Mouse (Mus musculus) kidney, adult 2 months (tissue): Measurements from ENCODE around the gene Ubxn7. TPM values are rescaled to one million over a fixed set of nuclear protein-coding genes. Genes with fewer than 3 reads are reported as not detected.
A peak's percentile ranks its signal among the peaks of the same experiment; 100 is the strongest.

Experiments used
- DNase-seq: peaks from one replicate; pipeline ENCODE4 v3.0.0; 2021
- H3K27ac ChIP-seq: fragments of 200-500 bp; 2 replicates; pipeline ENCODE4 v1.5.1; 2012; ENCODE audit warnings: low read depth, low read length, control low read depth, inconsistent platforms; ENCODE audit not compliant: insufficient read depth
- H3K27me3 ChIP-seq: fragments of 200-500 bp; replicated peaks from 2 replicates; pipeline ENCODE4 v1.6.1; 2012; ENCODE audit warnings: mild to moderate bottlenecking, moderate library complexity, low read length, inconsistent platforms; ENCODE audit not compliant: control insufficient read depth, insufficient read depth
- H3K36me3 ChIP-seq: fragments of 200-500 bp; 2 replicates; pipeline ENCODE4 v1.6.1; 2012; ENCODE audit warnings: mild to moderate bottlenecking, moderate library complexity, low read length, inconsistent platforms; ENCODE audit not compliant: control insufficient read depth, insufficient read depth
- H3K4me1 ChIP-seq: fragments of 200-500 bp; 2 replicates; pipeline ENCODE4 v1.6.1; 2011; ENCODE audit warnings: low read length; ENCODE audit not compliant: control insufficient read depth, insufficient read depth
- H3K4me3 ChIP-seq: fragments of 200-500 bp; 2 replicates; pipeline ENCODE4 v1.5.1; 2011; ENCODE audit warnings: mild to moderate bottlenecking, low read depth, low read length, control low read depth; ENCODE audit not compliant: insufficient read depth
- CTCF ChIP-seq: fragments of 200-500 bp; conservative IDR thresholded peaks from 2 replicates; pipeline ENCODE4 v1.5.1; 2011; ENCODE audit warnings: low read depth, mild to moderate bottlenecking, control low read depth, low read length, moderate library complexity, mixed read lengths; ENCODE audit not compliant: insufficient read depth, insufficient read length
- POLR2A ChIP-seq: fragments of 200-500 bp; IDR thresholded peaks from one replicate; pipeline ENCODE4 v1.6.1; 2011; ENCODE audit warnings: low read depth, low read length, control low read depth
- WGBS: fragments of 180-500 bp; shearing (Covaris S2); methylation state at CpG from one replicate; pipeline ENCODE4 v1.1.7; 2018; 5-methylcytosine and 5-hydroxymethylcytosine counted together
- polyA plus RNA-seq: library from polyadenylated mRNA; depleted of rRNA; stranded (reverse); fragments of >200 nt; gene quantifications from 2 replicates; pipeline ENCODE4 v1.2.3, GENCODE M21; 2012

Gene Ubxn7
- polyA plus RNA-seq, 1 experiment, result 10.4 TPM

DNA sequence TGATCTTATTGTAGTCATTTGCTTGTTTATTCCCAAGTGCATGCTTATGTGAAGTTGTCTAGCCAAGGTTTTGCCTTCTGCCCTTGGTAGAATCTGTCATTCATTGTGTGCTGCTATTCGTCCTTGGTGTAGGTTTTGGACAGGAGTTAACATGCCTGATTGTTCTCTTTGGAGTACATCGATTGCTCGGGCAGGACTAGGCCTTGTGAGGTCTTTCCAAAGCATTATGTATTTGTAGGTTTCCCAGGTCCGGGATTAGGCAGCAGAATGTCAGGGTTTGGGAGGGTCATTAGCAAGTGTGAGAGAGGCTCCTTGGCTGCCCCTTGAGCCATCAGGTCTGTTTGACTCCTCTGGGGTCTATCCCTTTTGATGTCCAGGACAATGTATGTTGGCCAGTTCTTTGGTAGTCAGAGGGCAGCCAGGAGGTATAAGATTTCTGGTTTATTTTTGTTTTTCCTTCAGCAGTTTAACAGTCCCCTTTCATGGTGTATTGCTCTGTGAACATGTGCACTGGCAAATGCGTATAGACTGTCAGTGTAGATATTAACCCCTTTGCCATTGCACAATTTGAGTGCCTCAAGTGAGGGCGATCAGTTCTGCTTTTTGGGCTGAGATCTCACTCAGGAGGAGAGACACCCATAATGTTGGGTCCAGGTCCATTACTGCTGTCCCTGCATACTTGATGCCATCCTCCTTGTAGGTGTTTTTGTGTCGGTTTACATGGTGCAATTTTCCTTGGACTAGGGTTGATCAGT lies 4.1 kb downstream of the Ubxn7 start:
- Histone ChIP-seq H3K4me1 (peaks cover 18% of the 10 kb centered on the region), H3K27me3 (no peaks in the 10 kb centered on the region), H3K27ac (peak overlapping the region; percentile 38; the same call in 1 of the 2 replicates), H3K36me3 (no peaks in the 10 kb centered on the region), H3K4me3 (no peak overlapping the region)
- 47% methylated on average over 7 of the region's 7 CpGs for WGBS
- DNase-seq, result no peak
- TF ChIP-seq POLR2A (no peak), CTCF (no peak)

DNA sequence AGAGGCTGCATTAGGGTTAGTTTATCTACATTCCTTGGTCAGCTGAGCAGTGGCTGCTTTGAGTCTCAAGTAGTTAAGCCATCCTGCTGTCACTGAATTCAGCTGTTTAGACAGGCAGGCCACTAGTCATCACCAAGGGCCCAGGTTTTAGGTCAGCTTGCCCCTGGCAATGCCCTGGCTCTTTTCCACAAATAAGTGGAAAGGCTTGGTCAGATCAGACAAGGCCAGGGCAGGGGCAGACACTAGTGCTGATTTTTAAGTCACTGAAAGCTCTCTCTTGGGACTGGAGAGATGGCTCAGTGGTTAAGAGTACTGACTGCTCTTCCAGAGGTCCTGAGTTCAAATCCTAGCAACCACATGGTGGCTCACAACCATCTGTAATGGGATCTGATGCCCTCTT lies 4.9 kb downstream of the Ubxn7 start:
- TF ChIP-seq CTCF (no peak), POLR2A (no peak)
- DNase-seq, result no peak
- H3K36me3 ChIP-seq, result no peaks in the 10 kb centered on the region

DNA sequence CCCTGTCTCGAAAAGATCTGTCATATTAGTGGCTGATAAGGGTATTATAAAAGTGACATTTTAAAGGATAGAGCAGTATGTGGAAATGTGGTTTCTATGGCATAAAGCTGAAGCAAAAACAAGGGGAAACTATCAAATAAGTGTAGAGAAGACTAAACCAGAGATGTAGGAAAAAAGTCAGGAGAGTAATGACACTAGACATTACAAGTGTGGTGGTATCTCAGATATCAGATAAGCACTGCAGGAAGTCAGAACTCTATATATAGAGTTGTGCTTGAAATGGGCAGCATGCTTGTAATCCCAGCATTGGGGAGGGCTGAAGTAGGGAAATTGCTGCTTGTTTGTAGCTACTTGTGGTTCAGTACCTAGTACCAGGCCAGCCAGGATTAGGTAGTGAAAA lies 8.4 kb downstream of the Ubxn7 start:
- TF ChIP-seq POLR2A (no peak), CTCF (no peak)
- 64% methylated on average over 1 of the region's 1 CpGs for WGBS

More for the DNA sequence above, 4.9 kb downstream of the Ubxn7 start:
- Histone ChIP-seq H3K4me1 (peaks cover 18% of the 10 kb centered on the region), H3K27ac (no peak overlapping the region), H3K27me3 (no peaks in the 10 kb centered on the region), H3K4me3 (no peak overlapping the region)

DNA sequence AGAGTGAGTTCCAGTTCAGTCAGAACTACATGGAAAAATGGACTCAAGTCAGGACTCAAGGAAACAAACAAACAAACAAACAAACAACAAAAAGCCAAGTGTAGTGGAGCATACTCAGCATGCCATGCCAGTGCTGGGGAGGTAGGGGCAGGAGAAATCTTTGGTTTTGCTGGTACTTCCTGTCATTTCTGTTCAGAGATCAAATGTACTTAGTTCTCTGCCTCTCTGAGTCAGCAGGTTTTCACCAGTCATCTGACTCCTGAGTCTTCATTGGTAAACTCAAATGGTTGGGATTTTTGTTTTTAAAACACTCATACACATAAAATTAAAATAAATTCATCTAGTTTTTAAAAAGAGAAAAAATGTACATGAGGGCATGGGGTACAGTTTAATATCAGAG lies 13.5 kb downstream of the Ubxn7 start:
- peak; percentile 49 for DNase-seq
- Histone ChIP-seq H3K4me1 (peaks cover 10% of the 10 kb centered on the region), H3K36me3 (no peaks in the 10 kb centered on the region), H3K27me3 (no peaks in the 10 kb centered on the region), H3K27ac (peak overlapping the region; percentile 73; the same call in 1 of the 2 replicates), H3K4me3 (no peak overlapping the region)
- TF ChIP-seq CTCF (no peak), POLR2A (no peak)

More for the DNA sequence above, 8.4 kb downstream of the Ubxn7 start:
- no peak for DNase-seq
- Histone ChIP-seq H3K27ac (no peak overlapping the region; the same call in 1 of the 2 replicates), H3K4me1 (peaks cover 18% of the 10 kb centered on the region), H3K4me3 (no peak overlapping the region), H3K27me3 (no peaks in the 10 kb centered on the region), H3K36me3 (no peaks in the 10 kb centered on the region)

DNA sequence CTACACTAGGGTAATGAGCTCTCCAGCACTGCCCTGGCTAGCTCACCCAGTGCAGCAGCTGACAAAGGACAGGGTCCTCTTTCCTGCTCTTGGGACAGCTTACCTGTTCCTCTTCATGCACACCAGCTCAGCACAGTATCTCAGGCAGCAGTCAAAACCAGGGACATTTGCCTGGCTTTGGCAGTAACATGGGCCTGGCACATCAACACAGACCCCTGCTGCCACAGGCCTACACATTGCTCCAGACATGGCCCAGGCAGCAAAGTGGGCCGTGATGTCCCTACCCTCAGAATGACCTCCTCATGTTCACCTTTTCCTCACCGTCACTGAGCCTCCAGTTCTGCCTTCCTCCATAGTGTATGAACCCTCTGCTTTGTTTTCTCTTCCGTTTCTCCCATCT lies 18.7 kb downstream of the Ubxn7 start:
- WGBS, result 82% methylated on average over 3 of the region's 3 CpGs

DNA sequence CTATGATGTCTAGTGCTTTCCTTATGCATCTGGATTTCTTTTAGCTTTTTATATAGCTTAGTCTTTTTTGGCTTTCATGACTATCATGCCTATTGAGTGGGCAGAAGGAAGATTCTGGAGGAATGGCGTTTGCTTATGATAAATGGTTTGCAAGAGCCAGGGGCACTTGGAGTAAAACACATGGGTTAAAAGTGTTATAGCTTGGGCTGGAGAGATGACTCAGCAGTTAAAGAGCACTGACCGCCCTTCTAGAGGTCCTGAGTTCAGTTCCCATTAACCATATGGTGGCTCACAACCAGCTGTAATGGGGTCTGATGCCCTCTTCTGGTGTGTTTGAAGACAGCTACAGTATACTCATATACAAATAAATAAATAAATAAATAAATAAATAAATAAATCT lies 31.5 kb downstream of the Ubxn7 start:
- TF ChIP-seq POLR2A (no peak), CTCF (no peak)
- Histone ChIP-seq H3K36me3 (peaks cover 2% of the 10 kb centered on the region; the same call in 1 of the 2 replicates), H3K27me3 (no peaks in the 10 kb centered on the region), H3K27ac (no peak overlapping the region), H3K4me1 (no peaks in the 10 kb centered on the region), H3K4me3 (no peak overlapping the region)
- WGBS, result 85% methylated on average over 2 of the region's 2 CpGs
- no peak for DNase-seq

More for the DNA sequence above, 18.7 kb downstream of the Ubxn7 start:
- Histone ChIP-seq H3K27me3 (no peaks in the 10 kb centered on the region), H3K27ac (no peak overlapping the region), H3K4me1 (peaks cover 3% of the 10 kb centered on the region; the same call in 1 of the 2 replicates), H3K36me3 (peaks cover 3% of the 10 kb centered on the region), H3K4me3 (no peak overlapping the region)
- TF ChIP-seq CTCF (no peak), POLR2A (no peak)
- DNase-seq, result peak; percentile 7

DNA sequence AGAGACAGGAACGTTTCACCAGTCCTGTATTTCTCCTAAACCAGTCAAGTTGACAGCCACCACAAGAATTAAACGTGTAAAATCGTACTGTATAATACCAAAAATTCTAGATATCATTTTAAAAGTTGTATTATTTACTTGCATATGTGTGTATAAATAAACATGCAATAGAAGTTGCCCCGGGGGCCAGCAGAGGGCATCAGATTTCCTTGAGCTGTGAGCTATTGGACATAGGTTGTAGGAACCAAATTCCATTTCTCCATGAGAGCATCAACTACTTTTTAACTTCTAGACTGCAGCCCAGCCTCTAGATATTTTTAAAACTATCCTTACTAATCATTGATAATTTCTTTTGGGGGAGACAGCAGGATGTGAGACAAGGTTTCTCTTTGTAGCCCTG lies 39.3 kb downstream of the Ubxn7 start:
- Histone ChIP-seq H3K27me3 (no peaks in the 10 kb centered on the region), H3K27ac (no peak overlapping the region), H3K4me1 (no peaks in the 10 kb centered on the region), H3K36me3 (peaks cover 1% of the 10 kb centered on the region; the same call in 1 of the 2 replicates), H3K4me3 (no peak overlapping the region)
- WGBS, result 85% methylated on average over 4 of the region's 4 CpGs
- peak; percentile 49 for TF ChIP-seq CTCF
- no peak for TF ChIP-seq POLR2A
- DNase-seq, result peak; percentile 53

DNA sequence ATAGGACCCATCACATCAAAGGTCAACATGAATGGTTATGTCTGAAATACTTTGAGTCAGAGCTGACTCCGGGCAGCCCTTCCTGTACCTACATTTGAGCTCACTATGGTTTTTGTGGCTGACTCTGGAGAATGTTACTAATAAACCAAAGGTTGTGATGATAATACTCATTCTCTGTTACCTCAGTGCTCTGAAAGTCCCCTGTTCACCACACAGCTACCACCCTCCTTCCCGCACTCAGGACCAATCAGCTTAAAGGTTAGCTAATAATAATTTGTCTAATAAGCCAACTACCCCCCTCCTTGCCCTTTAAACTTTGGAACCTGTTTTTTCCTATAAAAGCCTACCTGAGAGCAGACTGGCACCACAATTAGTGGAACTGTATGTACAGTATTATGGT lies 47.5 kb downstream of the Ubxn7 start:
- peak; percentile 44 for DNase-seq
- no peak overlapping the region for H3K4me3 ChIP-seq
- H3K4me1 ChIP-seq, result no peaks in the 10 kb centered on the region
- H3K27me3 ChIP-seq, result no peaks in the 10 kb centered on the region
- H3K27ac ChIP-seq, result no peak overlapping the region
- 69% methylated on average over 2 of the region's 2 CpGs for WGBS
- H3K36me3 ChIP-seq, result peaks cover 17% of the 10 kb centered on the region
- no peak for TF ChIP-seq CTCF
- no peak for TF ChIP-seq POLR2A
